Mouse (Mus musculus): ENCODE measurements around the gene Zfp715.

- TF ChIP-seq GATA1 (IDR thresholded peaks at IDR 0.05; ENCODE audit: low read length): no peak
- TF ChIP-seq TAL1 (IDR thresholded peaks at IDR 0.05; ENCODE audit: low read length): no peak
Measured at GRCm38 (mm10) chr7:43346148-43346547, 33.1 kb upstream of the Zfp715 start.
